Mouse (Mus musculus) mature B cell (primary cell): ENCODE results near the gene Ndufb7.

Experiments
- in situ Hi-C: fragments of 300-500 bp; cut with MboI; formaldehyde crosslinking; loops from 2 replicates; pipeline ENCODE4 v1.14.3; 2019

The Ndufb7 gene

GRCm38 (mm10) chr8:83599814-83600213 is 33.3 kb downstream of the Ndufb7 start:
- in situ Hi-C loops = no loop called here

- in situ Hi-C loops = no loop called here
Measured at GRCm38 (mm10) chr8:83602650-83603029, 36.2 kb downstream of the Ndufb7 start.

DNA sequence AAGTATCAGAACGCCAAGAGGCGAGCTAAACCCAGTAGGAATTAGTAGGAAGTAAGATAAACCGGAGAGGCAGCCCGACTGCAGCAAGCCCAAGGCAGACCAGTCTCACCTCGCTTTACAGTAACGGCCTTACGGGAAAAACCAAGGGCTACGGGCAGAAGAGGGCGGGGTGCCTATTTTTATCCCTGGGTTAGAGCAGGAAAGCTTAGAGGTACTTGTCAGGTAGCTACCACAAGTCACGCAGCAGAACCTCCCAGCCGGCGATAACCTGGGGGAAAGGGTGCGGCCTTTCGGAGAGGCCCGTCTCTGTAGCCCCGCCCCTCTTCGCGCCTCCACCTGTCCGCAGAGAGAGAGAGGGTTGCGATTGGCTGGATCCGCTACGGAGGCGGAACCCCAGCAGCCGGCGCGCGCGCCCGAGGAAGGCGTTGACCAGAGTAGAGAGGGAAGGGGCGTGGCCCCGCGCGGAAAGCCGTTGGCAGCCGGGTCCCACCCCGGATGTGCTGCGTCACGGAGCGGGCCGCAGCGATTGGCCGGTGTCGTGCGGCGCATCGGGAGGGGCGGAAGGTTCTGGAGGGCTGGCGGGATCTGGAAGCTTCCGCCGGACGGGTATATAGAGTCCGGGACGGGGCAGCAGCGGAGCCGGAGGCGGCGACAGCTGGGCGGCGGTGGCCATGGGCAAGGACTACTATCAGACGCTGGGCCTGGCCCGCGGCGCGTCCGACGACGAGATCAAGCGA is 41.4 kb downstream of the Ndufb7 start, which contains the start of the genes Tecr and Dnajb1:
Tecr (minus strand) TSS at position 311 of the 737 bp plus-strand sequence.
Dnajb1 (plus strand) TSS at position 533 of the 737 bp plus-strand sequence.
- in situ Hi-C loops = no loop called here

DNA sequence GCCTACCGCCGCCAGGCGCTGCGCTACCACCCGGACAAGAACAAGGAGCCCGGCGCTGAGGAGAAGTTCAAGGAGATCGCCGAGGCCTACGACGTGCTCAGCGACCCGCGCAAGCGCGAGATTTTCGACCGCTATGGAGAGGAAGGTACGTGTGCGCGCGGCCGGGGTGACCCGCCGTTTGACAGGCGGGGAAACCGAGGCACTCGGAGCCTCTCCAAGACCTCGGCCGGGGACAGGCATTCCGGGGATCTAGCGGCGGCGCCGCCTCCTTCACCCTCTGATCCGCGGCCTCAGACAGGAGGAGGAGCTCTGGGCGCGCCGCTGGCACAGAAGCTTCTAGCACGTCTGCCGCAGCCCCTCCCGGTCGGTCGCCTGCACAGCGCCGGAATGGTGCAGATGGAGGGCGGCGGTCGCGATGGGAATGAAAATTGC is 41.9 kb downstream of the Ndufb7 start:
- in situ Hi-C loops = no loop called here

DNA sequence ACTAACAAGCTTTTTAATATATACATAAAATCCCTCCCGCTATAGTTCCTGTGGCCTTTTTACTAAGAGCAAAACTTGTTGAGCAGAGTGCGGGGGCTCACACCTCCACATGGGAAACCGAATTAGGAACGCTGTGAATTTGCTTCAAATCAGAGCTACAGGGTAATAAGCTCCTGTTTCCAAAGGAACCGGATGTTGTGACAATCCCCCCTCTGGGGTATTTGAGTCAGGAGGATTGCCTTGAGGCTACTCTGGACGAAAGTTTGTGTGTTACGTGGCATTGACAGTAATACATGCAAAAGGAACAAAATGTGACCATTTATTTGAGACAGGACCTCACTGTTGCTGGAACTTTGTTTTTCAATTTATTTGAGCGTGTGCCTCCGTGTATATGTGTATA is 42.6 kb downstream of the Ndufb7 start:
- in situ Hi-C loops = no loop called here

DNA sequence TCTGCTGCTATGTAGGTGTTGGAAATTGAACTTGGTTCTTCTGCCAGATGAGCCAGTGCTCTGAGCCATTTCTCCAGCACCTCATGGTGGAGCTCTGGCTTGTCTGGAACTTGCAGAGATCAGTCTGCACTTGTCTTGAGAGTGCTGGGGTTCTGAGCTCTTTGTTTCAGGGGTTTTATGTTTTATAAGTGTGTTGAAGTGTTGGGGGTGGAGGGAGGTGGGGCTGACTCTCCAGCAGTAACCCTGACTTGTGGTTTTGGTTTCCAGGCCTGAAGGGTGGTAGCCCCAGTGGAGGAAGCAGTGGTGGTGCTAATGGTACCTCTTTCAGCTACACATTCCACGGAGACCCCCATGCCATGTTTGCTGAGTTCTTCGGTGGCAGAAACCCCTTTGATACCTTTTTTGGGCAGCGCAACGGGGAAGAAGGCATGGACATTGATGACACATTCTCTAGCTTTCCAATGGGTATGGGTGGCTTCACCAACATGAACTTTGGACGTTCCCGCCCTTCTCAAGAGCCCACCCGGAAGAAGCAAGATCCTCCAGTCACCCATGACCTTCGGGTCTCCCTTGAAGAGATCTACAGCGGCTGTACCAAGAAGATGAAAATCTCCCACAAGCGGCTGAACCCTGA is 43.2 kb downstream of the Ndufb7 start:
- in situ Hi-C loops = no loop called here

GRCm38 (mm10) chr8:83611921-83612320 is 45.5 kb downstream of the Ndufb7 start:
- in situ Hi-C loops = no loop called here

GRCm38 (mm10) chr8:83613695-83614094 is 47.2 kb downstream of the Ndufb7 start:
- in situ Hi-C loops = no loop called here

DNA sequence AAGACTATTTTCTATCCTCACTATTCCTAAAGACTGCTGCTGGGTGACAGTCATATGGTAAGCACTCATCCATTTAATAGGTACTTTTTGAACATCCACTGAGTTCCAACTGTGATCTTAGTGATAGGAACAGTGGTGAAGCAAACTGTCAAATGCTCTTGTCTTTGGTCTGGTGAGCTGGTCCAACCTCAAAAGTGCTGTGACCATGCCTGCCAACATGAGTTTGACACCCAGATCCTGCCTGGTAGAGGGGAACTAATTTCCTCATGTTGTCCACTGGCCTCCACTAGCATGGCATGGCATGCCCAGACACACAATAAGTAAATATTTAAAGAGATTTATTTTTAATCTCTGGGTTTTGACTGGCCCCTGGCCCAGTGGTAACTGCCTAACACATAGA is 50.2 kb downstream of the Ndufb7 start:
- in situ Hi-C loops = no loop called here

- in situ Hi-C loops = no loop called here
Measured at GRCm38 (mm10) chr8:83617111-83617510, 50.6 kb downstream of the Ndufb7 start.

- in situ Hi-C loops = no loop called here
Measured at GRCm38 (mm10) chr8:83618566-83618965, 52.1 kb downstream of the Ndufb7 start.

- in situ Hi-C loops = no loop called here
Measured at GRCm38 (mm10) chr8:83619568-83620285, 53.3 kb downstream of the Ndufb7 start.
